Mouse (Mus musculus) stomach, adult 2 months (tissue): Measurements from ENCODE around the gene Cdh8. TPM values are rescaled to one million over a fixed set of nuclear protein-coding genes. Genes with fewer than 3 reads are reported as not detected.

Experiments
- polyA plus RNA-seq: library from polyadenylated mRNA; depleted of rRNA; stranded (reverse); fragments of >200 nt; gene quantifications from 2 replicates; pipeline ENCODE4 v1.2.3, GENCODE M21; 2012; rRNA removed

Gene Cdh8
- polyA plus RNA-seq = not detected in 2 replicates

GRCm38 (mm10) chr8:99415966-99416781 is at the start of gene Cdh8:
Gene Cdh8, minus strand, starts transcription at chr8:99416471.

